Mouse (Mus musculus): ENCODE results near the gene Myh14. TPM values are rescaled to one million over a fixed set of nuclear protein-coding genes. Genes with fewer than 3 reads are reported as not detected.

Myh14 gene
- polyA plus RNA-seq, 1 experiment from 2014 or later = 20.5 TPM

GRCm38 (mm10) chr7:44572956-44573484 is 97.6 kb downstream of the Myh14 start:
- no peak overlapping the region for H3K4me3 ChIP-seq (replicated peaks; ENCODE audit: low read length)
- H3K27me3 ChIP-seq (ENCODE audit: control insufficient read depth, insufficient read depth, low read length) = peaks cover 8% of the 10 kb centered on the region; the same call in 1 of the 2 replicates
- H3K9me3 ChIP-seq (replicated peaks; ENCODE audit: control insufficient read depth, low read length) = no peaks in the 10 kb centered on the region
- H3K36me3 ChIP-seq (ENCODE audit: control insufficient read depth, insufficient read depth, low read length) = no peaks in the 10 kb centered on the region
- no peak overlapping the region for H3K27ac ChIP-seq (ENCODE audit: low read length)
- ATAC-seq (ENCODE audit: insufficient read depth, low FRiP score) = no peak
- no peaks in the 10 kb centered on the region for H3K4me1 ChIP-seq (ENCODE audit: control insufficient read depth, insufficient read depth, low read length)
- no peak overlapping the region for H3K9ac ChIP-seq (ENCODE audit: low read length)
- 74% methylated on average over 5 of the region's 5 CpGs for WGBS
- no peak overlapping the region for H3K4me2 ChIP-seq (ENCODE audit: low read depth, low read length)

- no peak within 1 kb of the TSS for H3K4me3 ChIP-seq (replicated peaks; ENCODE audit: low read length)
- H3K4me2 ChIP-seq (ENCODE audit: low read depth, low read length) = no peak within 1 kb of the TSS
- ATAC-seq (ENCODE audit: insufficient read depth, low FRiP score) = no peak
- 40% methylated on average over 7 of the region's 7 CpGs for WGBS
- no peaks in the 10 kb centered on the region for H3K36me3 ChIP-seq (ENCODE audit: control insufficient read depth, insufficient read depth, low read length)
- no peak within 1 kb of the TSS for H3K27ac ChIP-seq (ENCODE audit: low read length)
- no peak within 1 kb of the TSS for H3K9ac ChIP-seq (ENCODE audit: low read length)
- peaks cover 8% of the 10 kb centered on the region; the same call in 1 of the 2 replicates for H3K27me3 ChIP-seq (ENCODE audit: control insufficient read depth, insufficient read depth, low read length)
- no peaks in the 10 kb centered on the region for H3K4me1 ChIP-seq (ENCODE audit: control insufficient read depth, insufficient read depth, low read length)
- no peaks in the 10 kb centered on the region for H3K9me3 ChIP-seq (replicated peaks; ENCODE audit: control insufficient read depth, low read length)
Measured at GRCm38 (mm10) chr7:44572213-44572701, 98.4 kb downstream of the Myh14 start, which contains the start of gene Napsa. Gene Napsa (plus strand): TSS chr7:44572380.

GRCm38 (mm10) chr7:44571811-44572210 is 98.8 kb downstream of the Myh14 start:
- WGBS = 63% methylated on average over 4 of the region's 4 CpGs
- no peak overlapping the region for H3K9ac ChIP-seq (ENCODE audit: low read length)
- no peak overlapping the region for H3K27ac ChIP-seq (ENCODE audit: low read length)
- no peaks in the 10 kb centered on the region for H3K9me3 ChIP-seq (replicated peaks; ENCODE audit: control insufficient read depth, low read length)
- no peak overlapping the region for H3K4me2 ChIP-seq (ENCODE audit: low read depth, low read length)
- H3K4me3 ChIP-seq (replicated peaks; ENCODE audit: low read length) = no peak overlapping the region
- H3K36me3 ChIP-seq (ENCODE audit: control insufficient read depth, insufficient read depth, low read length) = no peaks in the 10 kb centered on the region
- no peak for ATAC-seq (ENCODE audit: insufficient read depth, low FRiP score)
- peaks cover 8% of the 10 kb centered on the region; the same call in 1 of the 2 replicates for H3K27me3 ChIP-seq (ENCODE audit: control insufficient read depth, insufficient read depth, low read length)
- no peaks in the 10 kb centered on the region for H3K4me1 ChIP-seq (ENCODE audit: control insufficient read depth, insufficient read depth, low read length)

GRCm38 (mm10) chr7:44570989-44571388 is 99.7 kb downstream of the Myh14 start:
- ATAC-seq (ENCODE audit: insufficient read depth, low FRiP score) = no peak
- Histone ChIP-seq H3K4me2 (ENCODE audit: low read depth, low read length) (no peak overlapping the region), H3K27me3 (ENCODE audit: control insufficient read depth, insufficient read depth, low read length) (peaks cover 8% of the 10 kb centered on the region; the same call in 1 of the 2 replicates), H3K36me3 (ENCODE audit: control insufficient read depth, insufficient read depth, low read length) (no peaks in the 10 kb centered on the region), H3K9me3 (replicated peaks; ENCODE audit: control insufficient read depth, low read length) (no peaks in the 10 kb centered on the region), H3K4me1 (ENCODE audit: control insufficient read depth, insufficient read depth, low read length) (no peaks in the 10 kb centered on the region), H3K4me3 (replicated peaks; ENCODE audit: low read length) (no peak overlapping the region), H3K9ac (ENCODE audit: low read length) (no peak overlapping the region), H3K27ac (ENCODE audit: low read length) (no peak overlapping the region)
- 80% methylated on average over 6 of the region's 6 CpGs for WGBS

- H3K4me3 ChIP-seq (replicated peaks; ENCODE audit: low read length) = no peak overlapping the region
- ATAC-seq (ENCODE audit: insufficient read depth, low FRiP score) = no peak
- 51% methylated on average over 9 of the region's 9 CpGs for WGBS
- no peaks in the 10 kb centered on the region for H3K9me3 ChIP-seq (replicated peaks; ENCODE audit: control insufficient read depth, low read length)
- no peaks in the 10 kb centered on the region for H3K4me1 ChIP-seq (ENCODE audit: control insufficient read depth, insufficient read depth, low read length)
- no peaks in the 10 kb centered on the region for H3K36me3 ChIP-seq (ENCODE audit: control insufficient read depth, insufficient read depth, low read length)
- H3K27ac ChIP-seq (ENCODE audit: low read length) = no peak overlapping the region
- no peak overlapping the region for H3K4me2 ChIP-seq (ENCODE audit: low read depth, low read length)
- peaks cover 8% of the 10 kb centered on the region; the same call in 1 of the 2 replicates for H3K27me3 ChIP-seq (ENCODE audit: control insufficient read depth, insufficient read depth, low read length)
- H3K9ac ChIP-seq (ENCODE audit: low read length) = no peak overlapping the region
Measured at GRCm38 (mm10) chr7:44568803-44569202, 101.8 kb downstream of the Myh14 start.

GRCm38 (mm10) chr7:44565414-44565813 is 105.2 kb downstream of the Myh14 start:
- no peak for ATAC-seq (ENCODE audit: insufficient read depth, low FRiP score)
- H3K27ac ChIP-seq (ENCODE audit: low read length) = no peak overlapping the region
- no peaks in the 10 kb centered on the region for H3K36me3 ChIP-seq (ENCODE audit: control insufficient read depth, insufficient read depth, low read length)
- peaks cover 8% of the 10 kb centered on the region; the same call in 1 of the 2 replicates for H3K27me3 ChIP-seq (ENCODE audit: control insufficient read depth, insufficient read depth, low read length)
- no peaks in the 10 kb centered on the region for H3K4me1 ChIP-seq (ENCODE audit: control insufficient read depth, insufficient read depth, low read length)
- no peak overlapping the region for H3K9ac ChIP-seq (ENCODE audit: low read length)
- H3K9me3 ChIP-seq (replicated peaks; ENCODE audit: control insufficient read depth, low read length) = no peaks in the 10 kb centered on the region
- WGBS = 69% methylated on average over 6 of the region's 6 CpGs
- no peak overlapping the region for H3K4me3 ChIP-seq (replicated peaks; ENCODE audit: low read length)
- no peak overlapping the region for H3K4me2 ChIP-seq (ENCODE audit: low read depth, low read length)

- H3K9me3 ChIP-seq (replicated peaks; ENCODE audit: control insufficient read depth, low read length) = no peaks in the 10 kb centered on the region
Measured at GRCm38 (mm10) chr7:44564486-44564885, 106.2 kb downstream of the Myh14 start.

GRCm38 (mm10) chr7:44563284-44563683 is 107.4 kb downstream of the Myh14 start:
- Histone ChIP-seq H3K27me3 (ENCODE audit: control insufficient read depth, insufficient read depth, low read length) (no peaks in the 10 kb centered on the region), H3K36me3 (ENCODE audit: control insufficient read depth, insufficient read depth, low read length) (no peaks in the 10 kb centered on the region), H3K9ac (ENCODE audit: low read length) (no peak overlapping the region), H3K9me3 (replicated peaks; ENCODE audit: control insufficient read depth, low read length) (no peaks in the 10 kb centered on the region), H3K4me2 (ENCODE audit: low read depth, low read length) (no peak overlapping the region), H3K4me1 (ENCODE audit: control insufficient read depth, insufficient read depth, low read length) (no peaks in the 10 kb centered on the region), H3K4me3 (replicated peaks; ENCODE audit: low read length) (no peak overlapping the region), H3K27ac (ENCODE audit: low read length) (no peak overlapping the region)
- 47% methylated on average over 8 of the region's 8 CpGs for WGBS
- ATAC-seq (ENCODE audit: insufficient read depth, low FRiP score) = no peak

More at GRCm38 (mm10) chr7:44564486-44564885, 106.2 kb downstream of the Myh14 start:
- WGBS = 82% methylated on average over 10 of the region's 10 CpGs
- Histone ChIP-seq H3K27ac (ENCODE audit: low read length) (no peak overlapping the region), H3K4me3 (replicated peaks; ENCODE audit: low read length) (no peak overlapping the region), H3K36me3 (ENCODE audit: control insufficient read depth, insufficient read depth, low read length) (no peaks in the 10 kb centered on the region), H3K9ac (ENCODE audit: low read length) (no peak overlapping the region), H3K27me3 (ENCODE audit: control insufficient read depth, insufficient read depth, low read length) (peaks cover 8% of the 10 kb centered on the region; the same call in 1 of the 2 replicates), H3K4me2 (ENCODE audit: low read depth, low read length) (no peak overlapping the region), H3K4me1 (ENCODE audit: control insufficient read depth, insufficient read depth, low read length) (no peaks in the 10 kb centered on the region)
- no peak for ATAC-seq (ENCODE audit: insufficient read depth, low FRiP score)

GRCm38 (mm10) chr7:44560435-44561400 is 109.9 kb downstream of the Myh14 start:
- WGBS = 49% methylated on average over 18 of the region's 18 CpGs
- ATAC-seq (ENCODE audit: insufficient read depth, low FRiP score) = no peak
- Histone ChIP-seq H3K4me1 (ENCODE audit: control insufficient read depth, insufficient read depth, low read length) (no peaks in the 10 kb centered on the region), H3K27ac (ENCODE audit: low read length) (no peak overlapping the region), H3K9ac (ENCODE audit: low read length) (0 out of 2 replicates have a peak overlapping the region, but pooled peaks have one; percentile 10), H3K27me3 (ENCODE audit: control insufficient read depth, insufficient read depth, low read length) (no peaks in the 10 kb centered on the region), H3K4me3 (replicated peaks; ENCODE audit: low read length) (no peak overlapping the region), H3K36me3 (ENCODE audit: control insufficient read depth, insufficient read depth, low read length) (no peaks in the 10 kb centered on the region), H3K4me2 (ENCODE audit: low read depth, low read length) (no peak overlapping the region), H3K9me3 (replicated peaks; ENCODE audit: control insufficient read depth, low read length) (no peaks in the 10 kb centered on the region)

All from stomach, embryonic 16.5 days (tissue).